Mouse (Mus musculus) midbrain, embryonic 12.5 days (tissue): ENCODE data around the gene Whamm. TPM values are rescaled to one million over a fixed set of nuclear protein-coding genes. Genes with fewer than 3 reads are reported as not detected.

ENCODE experiments used
- ATAC-seq: fragments of 200-750 bp; cut with Nextera tagmentation; 2 replicates; pipeline ENCODE4 v1.8.0; 2017; ENCODE audit warnings: low read depth, moderate TSS enrichment, moderate library complexity; ENCODE audit not compliant: low FRiP score
- H3K27ac ChIP-seq: fragments of 300-500 bp; sonication (generic); replicated peaks from 2 replicates; pipeline ENCODE4 v1.5.1; 2016; ENCODE audit warnings: mild to moderate bottlenecking
- H3K27me3 ChIP-seq: fragments of 300-500 bp; sonication (generic); 2 replicates; pipeline ENCODE4 v1.6.1; 2016; ENCODE audit warnings: mild to moderate bottlenecking
- H3K36me3 ChIP-seq: fragments of 300-500 bp; sonication (generic); 2 replicates; pipeline ENCODE4 v1.6.1; 2016
- H3K4me1 ChIP-seq: fragments of 300-500 bp; sonication (generic); 2 replicates; pipeline ENCODE4 v1.6.1; 2016
- H3K4me2 ChIP-seq: fragments of 300-500 bp; sonication (generic); replicated peaks from 2 replicates; pipeline ENCODE4 v1.6.1; 2016; ENCODE audit warnings: mild to moderate bottlenecking, moderate library complexity
- H3K4me3 ChIP-seq: fragments of 300-500 bp; sonication (generic); 2 replicates; pipeline ENCODE4 v1.5.1; 2016; ENCODE audit warnings: mild to moderate bottlenecking
- H3K9ac ChIP-seq: fragments of 300-500 bp; sonication (generic); replicated peaks from 2 replicates; pipeline ENCODE4 v1.6.1; 2016; ENCODE audit warnings: mild to moderate bottlenecking, moderate library complexity
- H3K9me3 ChIP-seq: fragments of 300-500 bp; sonication (generic); 2 replicates; pipeline ENCODE4 v1.6.1; 2016; ENCODE audit warnings: mild to moderate bottlenecking
- WGBS: fragments of 180-500 bp; shearing (Covaris S2); methylation state at CpG from one replicate; pipeline ENCODE4 v1.1.7; 2016; 5-methylcytosine and 5-hydroxymethylcytosine counted together
- polyA plus RNA-seq: library from polyadenylated mRNA; unstranded; fragments of >200 nt; fragmentation: Nextera tagmentation; extraction: Ambion mirVana; gene quantifications from 2 replicates; pipeline ENCODE4 v1.2.1, GENCODE M21; 2016

Whamm gene
- polyA plus RNA-seq, 1 experiment from 2014 or later, result 7.6 TPM

DNA sequence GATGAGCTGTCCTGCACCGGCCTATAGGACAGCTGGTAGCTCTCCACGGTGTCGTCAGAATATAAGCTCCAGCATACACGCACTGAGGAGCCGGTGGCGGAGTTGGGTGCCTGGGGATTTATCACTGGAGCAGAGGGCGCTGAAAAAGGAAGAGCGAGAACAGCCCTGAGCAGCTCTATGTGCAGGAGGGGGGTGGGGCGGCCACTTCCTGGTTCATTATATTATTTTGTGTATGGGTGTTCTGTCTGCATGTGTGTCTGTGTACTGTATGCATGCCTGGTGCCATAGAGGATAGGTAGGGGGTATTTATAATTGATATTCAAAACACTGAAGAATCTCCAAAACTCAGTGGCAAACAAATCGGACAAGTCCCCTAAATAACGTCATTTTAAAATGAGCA, 22.2 kb upstream of the Whamm start:
- Histone ChIP-seq H3K27me3 (no peaks in the 10 kb centered on the region), H3K9me3 (no peaks in the 10 kb centered on the region), H3K4me2 (no peak overlapping the region), H3K27ac (no peak overlapping the region), H3K9ac (no peak overlapping the region), H3K4me1 (peaks cover 5% of the 10 kb centered on the region), H3K36me3 (no peaks in the 10 kb centered on the region), H3K4me3 (no peak overlapping the region)
- 73% methylated on average over 11 of the region's 11 CpGs for WGBS
- ATAC-seq, result no peak

DNA sequence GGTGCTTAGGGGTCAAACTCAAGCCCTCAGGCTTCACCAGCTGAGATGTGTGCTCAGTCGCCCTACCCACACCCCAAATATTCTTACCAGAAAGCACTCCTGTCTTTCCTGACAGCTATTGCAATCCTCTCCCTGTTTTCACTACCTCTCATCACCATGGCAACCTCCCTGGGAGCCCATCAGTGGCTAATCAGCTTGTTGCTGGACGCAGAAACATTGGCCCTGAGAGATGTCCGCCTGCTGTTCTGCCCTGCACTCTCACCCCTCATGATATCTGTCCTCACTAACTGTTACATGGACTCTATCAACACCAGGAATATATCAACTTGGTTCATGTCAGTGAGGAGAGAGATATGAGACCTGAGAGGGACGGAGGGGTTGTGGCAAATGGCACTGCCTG, 17.5 kb upstream of the Whamm start:
- no peak overlapping the region for H3K27ac ChIP-seq
- no peaks in the 10 kb centered on the region for H3K9me3 ChIP-seq
- no peak overlapping the region for H3K4me3 ChIP-seq
- no peak overlapping the region for H3K9ac ChIP-seq
- 53% methylated on average over 4 of the region's 4 CpGs for WGBS
- no peaks in the 10 kb centered on the region for H3K27me3 ChIP-seq
- ATAC-seq, result no peak
- H3K4me2 ChIP-seq, result no peak overlapping the region
- no peaks in the 10 kb centered on the region for H3K36me3 ChIP-seq
- H3K4me1 ChIP-seq, result peaks cover 5% of the 10 kb centered on the region

DNA sequence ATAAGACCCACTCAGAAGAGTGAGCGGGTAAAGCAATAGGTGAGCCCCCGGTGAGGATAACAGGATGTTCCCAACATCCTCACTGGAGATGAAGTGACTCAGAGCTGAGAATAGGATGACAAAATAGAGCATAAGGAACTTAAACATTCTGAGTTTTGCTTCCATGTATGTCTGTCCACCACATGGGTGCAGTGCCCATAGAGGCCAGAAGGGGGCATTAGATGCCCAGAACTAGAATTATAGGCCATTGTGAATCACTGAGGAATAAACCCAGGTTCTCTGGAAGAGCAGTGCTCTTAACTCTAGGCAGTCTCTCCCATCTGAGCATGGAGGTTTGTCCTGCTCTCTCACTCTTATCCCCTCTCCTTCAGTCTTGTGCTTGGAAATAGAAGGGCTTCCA, 16.7 kb upstream of the Whamm start:
- Histone ChIP-seq H3K36me3 (no peaks in the 10 kb centered on the region), H3K4me3 (no peak overlapping the region), H3K9ac (no peak overlapping the region), H3K9me3 (no peaks in the 10 kb centered on the region), H3K27ac (no peak overlapping the region), H3K4me1 (peaks cover 5% of the 10 kb centered on the region), H3K4me2 (no peak overlapping the region), H3K27me3 (no peaks in the 10 kb centered on the region)
- ATAC-seq, result no peak
- WGBS, result 83% methylated on average over 2 of the region's 2 CpGs

DNA sequence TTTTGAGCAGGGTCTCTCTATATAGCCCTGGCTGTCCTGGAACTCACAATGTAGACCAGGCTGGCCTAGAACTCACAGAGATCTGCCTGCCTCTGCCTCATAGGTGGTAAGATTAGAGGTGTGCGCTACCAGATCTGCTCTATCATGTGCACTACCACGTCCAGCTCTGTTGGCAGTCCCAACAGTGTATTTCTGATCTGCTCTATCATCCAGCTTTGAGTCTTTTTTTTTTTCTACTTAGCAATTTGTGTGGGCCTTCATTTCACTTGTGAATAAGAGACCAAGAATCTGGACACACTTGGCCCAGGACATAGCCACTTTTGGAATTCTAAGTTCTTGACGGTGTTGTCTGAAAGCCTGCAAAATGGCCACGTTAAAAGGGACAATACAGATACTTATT, 14.2 kb upstream of the Whamm start:
- Histone ChIP-seq H3K4me3 (no peak overlapping the region), H3K27me3 (no peaks in the 10 kb centered on the region), H3K36me3 (no peaks in the 10 kb centered on the region), H3K9ac (no peak overlapping the region), H3K27ac (no peak overlapping the region), H3K4me2 (no peak overlapping the region), H3K4me1 (peaks cover 8% of the 10 kb centered on the region), H3K9me3 (no peaks in the 10 kb centered on the region)
- no peak for ATAC-seq
- WGBS, result 90% methylated on average over 4 of the region's 4 CpGs

DNA sequence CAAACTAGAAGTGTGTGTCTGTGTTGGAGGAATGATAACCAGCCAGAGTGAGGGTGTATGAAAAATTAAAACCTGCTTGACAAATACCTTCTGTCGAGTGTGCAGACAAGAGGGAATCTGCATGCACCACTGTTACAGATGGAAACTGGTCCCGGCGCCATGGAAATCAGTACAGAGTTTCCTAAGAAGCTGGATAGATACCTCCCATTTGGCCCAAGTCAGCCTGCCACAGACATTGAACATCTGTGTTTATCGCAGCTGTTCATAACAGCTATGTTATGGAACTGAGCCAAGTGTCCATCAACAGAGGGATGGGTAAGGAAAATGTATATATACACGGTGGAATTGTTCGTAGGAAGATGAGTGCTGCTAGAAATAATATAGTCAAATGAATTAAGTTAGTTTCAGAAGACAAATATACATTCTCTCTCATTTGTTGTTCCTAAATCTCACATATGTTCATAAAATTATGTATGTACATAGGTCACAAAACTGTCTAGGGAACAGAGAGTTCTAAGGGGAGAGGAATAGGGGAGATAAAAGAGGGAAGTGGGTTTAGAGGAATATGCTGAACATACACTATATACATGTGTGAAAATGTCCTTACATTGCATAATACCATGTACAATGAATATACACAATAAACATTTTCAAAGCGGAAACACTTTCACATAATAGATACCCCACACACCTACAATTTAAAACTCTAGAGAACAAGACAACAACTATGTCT, 13.6 kb upstream of the Whamm start:
- no peak overlapping the region for H3K27ac ChIP-seq
- no peak overlapping the region for H3K4me3 ChIP-seq
- H3K4me1 ChIP-seq, result peaks cover 8% of the 10 kb centered on the region
- ATAC-seq, result no peak
- 91% methylated on average over 7 of the region's 7 CpGs for WGBS
- H3K4me2 ChIP-seq, result no peak overlapping the region
- H3K9me3 ChIP-seq, result no peaks in the 10 kb centered on the region
- no peaks in the 10 kb centered on the region for H3K27me3 ChIP-seq
- no peaks in the 10 kb centered on the region for H3K36me3 ChIP-seq
- H3K9ac ChIP-seq, result no peak overlapping the region

DNA sequence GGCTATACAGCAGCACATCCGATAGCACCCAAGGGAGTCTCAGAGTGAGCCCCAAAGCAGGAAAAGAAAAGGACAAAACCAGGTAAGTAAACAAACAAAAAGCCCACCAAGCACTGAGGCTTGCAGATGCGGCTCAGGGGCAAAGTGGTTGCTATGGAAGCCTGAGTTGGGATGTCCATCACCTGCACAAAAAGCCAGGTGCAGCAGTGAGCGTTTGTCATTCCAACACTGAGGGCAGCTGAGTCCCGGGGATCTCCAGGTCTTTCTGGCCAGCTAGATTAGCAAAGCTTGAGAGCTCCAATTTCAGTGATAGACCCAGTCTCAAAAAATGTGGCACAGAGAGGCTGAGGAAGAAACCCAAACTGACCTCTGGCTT, 13.1 kb upstream of the Whamm start:
- peaks cover 8% of the 10 kb centered on the region for H3K4me1 ChIP-seq
- no peak overlapping the region for H3K4me2 ChIP-seq
- no peaks in the 10 kb centered on the region for H3K9me3 ChIP-seq
- H3K9ac ChIP-seq, result no peak overlapping the region
- H3K27ac ChIP-seq, result no peak overlapping the region
- no peaks in the 10 kb centered on the region for H3K36me3 ChIP-seq
- H3K4me3 ChIP-seq, result no peak overlapping the region
- 67% methylated on average over 4 of the region's 4 CpGs for WGBS
- no peaks in the 10 kb centered on the region for H3K27me3 ChIP-seq
- no peak for ATAC-seq

DNA sequence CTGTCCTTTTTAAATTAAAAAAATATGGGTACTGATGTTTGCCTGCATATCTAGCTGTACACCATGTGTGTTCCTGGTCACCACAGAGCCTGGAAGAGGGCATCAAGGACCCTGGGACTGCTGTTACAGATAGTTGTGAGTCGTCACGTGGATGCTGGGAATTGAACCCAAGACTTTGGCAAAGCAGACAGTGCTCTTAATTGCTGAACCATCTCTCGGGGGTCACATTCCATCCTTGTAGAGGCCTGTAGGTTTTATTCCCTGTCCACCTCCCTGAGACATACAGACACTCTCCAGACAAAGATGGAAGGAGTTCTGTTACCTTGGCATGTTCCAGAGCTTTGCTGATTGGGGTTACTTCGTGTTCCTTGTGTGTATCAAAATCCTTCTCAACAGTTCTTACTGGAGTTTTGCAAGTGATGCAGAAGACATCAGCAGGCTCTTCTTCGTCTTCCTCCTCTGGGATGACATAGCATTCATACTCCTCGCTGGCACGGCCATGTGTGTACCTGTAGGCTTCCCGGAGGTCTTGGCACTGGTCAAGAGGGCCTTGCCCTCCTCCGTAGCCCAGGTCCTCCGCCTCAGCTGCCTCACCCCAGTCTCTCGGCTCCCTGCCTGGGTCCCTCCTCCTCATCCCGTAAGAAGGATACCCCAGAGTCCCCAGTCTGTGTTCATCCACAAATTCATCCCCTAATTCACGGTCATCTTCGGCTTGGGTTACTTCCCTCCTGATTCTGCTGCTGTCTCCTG, 11.7 kb upstream of the Whamm start:
- H3K27me3 ChIP-seq, result no peaks in the 10 kb centered on the region
- no peaks in the 10 kb centered on the region for H3K9me3 ChIP-seq
- no peak overlapping the region for H3K4me2 ChIP-seq
- no peak for ATAC-seq
- H3K4me3 ChIP-seq, result no peak overlapping the region
- no peak overlapping the region for H3K9ac ChIP-seq
- WGBS, result 88% methylated on average over 14 of the region's 14 CpGs
- 0 out of 2 replicates have a peak overlapping the region, but pooled peaks have one; percentile 6 for H3K27ac ChIP-seq
- 0 out of 2 replicates have a peak, but pooled peaks cover 4% of the 10 kb centered on the region for H3K4me1 ChIP-seq
- H3K36me3 ChIP-seq, result no peaks in the 10 kb centered on the region

DNA sequence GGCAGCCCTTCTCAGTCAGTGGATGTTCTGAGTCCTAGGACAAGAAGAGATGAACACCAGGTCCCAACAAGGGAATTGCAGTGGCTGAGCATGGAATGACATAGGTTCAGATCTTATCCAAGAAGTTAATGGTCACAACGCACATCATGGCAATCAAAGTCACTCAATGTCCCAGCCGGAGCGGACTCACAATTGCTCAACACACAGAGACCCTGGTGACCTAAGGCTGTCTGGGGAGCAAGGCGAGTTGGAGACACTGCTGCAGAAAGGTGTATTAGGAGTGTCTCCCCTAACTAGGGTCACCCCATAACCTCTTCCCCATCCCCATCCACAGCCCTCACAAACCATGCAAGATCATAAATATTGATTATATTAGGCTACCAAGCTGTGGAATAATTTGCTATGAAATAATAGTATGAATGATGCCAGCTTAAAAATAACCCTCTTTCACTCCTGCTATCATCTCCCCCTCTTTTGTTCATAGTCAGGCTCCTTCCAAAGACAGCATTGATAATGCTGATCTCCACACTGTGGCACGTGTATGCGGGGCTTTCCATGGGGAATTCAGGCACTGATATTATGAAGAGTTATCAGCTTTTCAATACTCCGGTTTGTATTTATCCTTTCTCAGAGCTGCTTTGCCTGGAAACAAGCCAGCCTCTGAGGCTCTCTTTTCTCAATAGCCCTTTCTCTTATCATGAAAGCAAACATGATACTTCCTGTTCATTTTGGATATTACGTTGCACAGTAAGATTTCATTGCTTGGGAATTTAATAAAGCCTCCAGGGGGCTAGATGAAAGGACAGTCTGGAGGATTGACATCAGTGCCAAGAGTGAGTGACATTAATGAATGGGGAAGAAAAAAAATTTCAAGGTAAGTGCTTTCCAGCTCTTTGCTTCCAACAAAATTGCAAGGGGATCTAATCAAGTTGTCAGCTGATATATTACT, 10.7 kb upstream of the Whamm start:
- ATAC-seq, result no peak
- H3K4me1 ChIP-seq, result 0 out of 2 replicates have a peak, but pooled peaks cover 4% of the 10 kb centered on the region
- H3K4me2 ChIP-seq, result no peak overlapping the region
- H3K27me3 ChIP-seq, result no peaks in the 10 kb centered on the region
- no peaks in the 10 kb centered on the region for H3K36me3 ChIP-seq
- WGBS, result 68% methylated on average over 8 of the region's 8 CpGs
- H3K27ac ChIP-seq, result 0 out of 2 replicates have a peak overlapping the region, but pooled peaks have one; percentile 15
- no peak overlapping the region for H3K9ac ChIP-seq
- no peak overlapping the region for H3K4me3 ChIP-seq
- H3K9me3 ChIP-seq, result no peaks in the 10 kb centered on the region

DNA sequence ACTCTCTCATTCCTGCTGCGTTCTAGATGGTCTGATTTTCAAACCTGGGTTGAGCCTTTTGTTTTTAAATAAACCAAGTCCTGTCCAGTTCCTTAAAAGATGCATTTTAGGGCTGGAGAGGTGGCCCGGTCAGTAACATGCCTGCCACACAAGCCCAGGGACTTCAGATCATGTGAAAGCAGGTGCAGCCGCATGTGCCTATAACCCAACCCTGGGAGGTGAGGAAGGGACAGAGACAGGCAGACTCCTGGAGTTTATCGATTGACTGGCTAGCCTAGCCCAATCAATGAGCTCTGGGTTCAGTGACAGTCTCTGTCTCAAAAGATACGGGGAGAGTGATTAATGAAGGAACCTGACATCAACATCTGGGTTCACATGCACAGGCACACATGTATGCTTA, 9.9 kb upstream of the Whamm start:
- Histone ChIP-seq H3K4me3 (no peak overlapping the region), H3K27ac (0 out of 2 replicates have a peak overlapping the region, but pooled peaks have one; percentile 4), H3K4me1 (0 out of 2 replicates have a peak, but pooled peaks cover 4% of the 10 kb centered on the region), H3K36me3 (no peaks in the 10 kb centered on the region), H3K27me3 (no peaks in the 10 kb centered on the region), H3K9ac (no peak overlapping the region), H3K4me2 (no peak overlapping the region), H3K9me3 (no peaks in the 10 kb centered on the region)
- 80% methylated on average over 5 of the region's 5 CpGs for WGBS
- ATAC-seq, result no peak

DNA sequence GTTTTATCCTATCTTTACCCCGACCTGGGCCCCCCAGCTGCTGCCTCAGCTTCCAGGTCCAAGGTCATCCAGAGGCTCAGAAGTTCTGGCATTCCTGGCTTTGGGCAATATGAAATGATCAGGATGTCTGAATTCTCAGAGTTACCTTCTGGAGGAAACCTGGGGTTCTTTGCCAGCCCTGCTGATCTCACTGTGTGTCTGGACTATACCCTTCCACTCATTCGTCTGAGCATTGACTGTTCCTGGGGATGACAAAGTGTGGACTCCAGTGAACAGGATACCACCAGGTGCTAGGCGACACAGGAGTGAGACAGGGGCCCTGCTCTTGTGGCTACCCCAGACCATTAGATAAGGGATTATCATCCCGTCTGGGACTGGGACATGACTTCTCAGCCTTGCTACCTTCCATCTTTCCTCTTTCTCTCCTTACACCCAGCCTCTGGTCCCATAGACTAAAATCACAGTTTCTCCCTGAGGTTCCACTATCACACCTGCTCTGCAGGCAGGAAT, 7.5 kb upstream of the Whamm start:
- Histone ChIP-seq H3K4me1 (0 out of 2 replicates have a peak, but pooled peaks cover 4% of the 10 kb centered on the region), H3K4me2 (no peak overlapping the region), H3K36me3 (no peaks in the 10 kb centered on the region), H3K27me3 (no peaks in the 10 kb centered on the region), H3K9ac (no peak overlapping the region), H3K4me3 (no peak overlapping the region), H3K27ac (no peak overlapping the region), H3K9me3 (no peaks in the 10 kb centered on the region)
- 83% methylated on average over 4 of the region's 4 CpGs for WGBS
- no peak for ATAC-seq

DNA sequence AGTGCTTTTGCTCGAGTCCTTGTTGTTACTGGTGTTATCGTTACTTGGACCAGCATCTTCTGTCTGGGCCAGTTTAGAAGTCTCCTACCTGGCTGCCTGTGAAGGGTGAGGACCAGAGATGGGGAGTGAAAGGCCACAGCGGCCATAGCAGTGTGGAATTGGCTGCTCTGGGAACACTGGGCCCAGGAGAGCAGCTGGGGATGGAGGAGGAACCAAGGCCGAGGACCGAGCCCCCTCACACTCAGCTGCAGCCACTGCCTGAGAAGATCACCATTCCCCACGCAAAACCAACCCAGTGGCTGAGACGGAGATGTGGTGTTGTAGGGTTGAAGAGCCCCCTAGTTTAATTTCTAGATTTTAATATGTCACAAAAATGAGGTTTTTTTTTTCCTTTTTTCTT, 6.3 kb upstream of the Whamm start:
- Histone ChIP-seq H3K27ac (no peak overlapping the region), H3K36me3 (no peaks in the 10 kb centered on the region), H3K4me3 (no peak overlapping the region), H3K9me3 (no peaks in the 10 kb centered on the region), H3K27me3 (no peaks in the 10 kb centered on the region), H3K4me1 (0 out of 2 replicates have a peak, but pooled peaks cover 4% of the 10 kb centered on the region), H3K9ac (no peak overlapping the region), H3K4me2 (no peak overlapping the region)
- 76% methylated on average over 7 of the region's 7 CpGs for WGBS
- ATAC-seq, result no peak
